Mouse (Mus musculus) limb, embryonic 11.5 days (tissue): ENCODE data around the gene Slc48a1. TPM values are rescaled to one million over a fixed set of nuclear protein-coding genes. Genes with fewer than 3 reads are reported as not detected.

Experiments used
- ATAC-seq: fragments of 200-750 bp; cut with Nextera tagmentation; 2 replicates; pipeline ENCODE4 v1.8.0; 2017; ENCODE audit warnings: low read depth; ENCODE audit not compliant: insufficient number of reproducible peaks, low FRiP score, low TSS enrichment
- DNase-seq: peaks from one replicate; pipeline ENCODE4 v3.0.0-alpha.2; 2015; ENCODE audit warnings: low spot score
- H3K27ac ChIP-seq: fragments of 300-500 bp; sonication (generic); replicated peaks from 2 replicates; pipeline ENCODE4 v1.5.1; 2014; ENCODE audit warnings: low read depth, mild to moderate bottlenecking, low read length
- H3K27me3 ChIP-seq: fragments of 300-500 bp; sonication (generic); 2 replicates; pipeline ENCODE4 v1.6.1; 2014; ENCODE audit warnings: mild to moderate bottlenecking, low read length, mixed read lengths; ENCODE audit not compliant: control insufficient read depth, insufficient read depth
- H3K36me3 ChIP-seq: fragments of 300-500 bp; sonication (generic); 2 replicates; pipeline ENCODE4 v1.6.1; 2014; ENCODE audit warnings: mild to moderate bottlenecking, low read length, moderate library complexity, mixed read lengths; ENCODE audit not compliant: control insufficient read depth, insufficient read depth
- H3K4me1 ChIP-seq: fragments of 300-500 bp; sonication (generic); 2 replicates; pipeline ENCODE4 v1.6.1; 2014; ENCODE audit warnings: low read length, mixed read lengths; ENCODE audit not compliant: control insufficient read depth, insufficient read depth
- H3K4me2 ChIP-seq: fragments of 300-500 bp; sonication (generic); 2 replicates; pipeline ENCODE4 v1.6.1; 2014; ENCODE audit warnings: low read depth, mild to moderate bottlenecking, moderate library complexity; ENCODE audit not compliant: severe bottlenecking
- H3K4me3 ChIP-seq: fragments of 300-500 bp; sonication (generic); 2 replicates; pipeline ENCODE4 v1.5.1; 2014; ENCODE audit warnings: low read depth, low read length
- H3K9ac ChIP-seq: fragments of 300-500 bp; sonication (generic); 2 replicates; pipeline ENCODE4 v1.6.1; 2014; ENCODE audit warnings: mild to moderate bottlenecking, low read length
- H3K9me3 ChIP-seq: fragments of 300-500 bp; sonication (generic); 2 replicates; pipeline ENCODE4 v1.6.1; 2016; ENCODE audit warnings: low read length; ENCODE audit not compliant: control insufficient read depth
- WGBS: fragments of 180-500 bp; shearing (Covaris S2); extraction: QIAGEN DNeasy Blood & Tissue Kit; methylation state at CpG from one replicate; pipeline ENCODE4 v1.1.7; 2014; 5-methylcytosine and 5-hydroxymethylcytosine counted together
- polyA plus RNA-seq: library from polyadenylated mRNA; unstranded; fragments of >200 nt; fragmentation: Nextera tagmentation; extraction: Ambion mirVana; gene quantifications from 2 replicates; pipeline ENCODE4 v1.2.1, GENCODE M21; 2014

Gene Slc48a1
- polyA plus RNA-seq, 1 experiment from 2014 or later, result 20.0 TPM

DNA sequence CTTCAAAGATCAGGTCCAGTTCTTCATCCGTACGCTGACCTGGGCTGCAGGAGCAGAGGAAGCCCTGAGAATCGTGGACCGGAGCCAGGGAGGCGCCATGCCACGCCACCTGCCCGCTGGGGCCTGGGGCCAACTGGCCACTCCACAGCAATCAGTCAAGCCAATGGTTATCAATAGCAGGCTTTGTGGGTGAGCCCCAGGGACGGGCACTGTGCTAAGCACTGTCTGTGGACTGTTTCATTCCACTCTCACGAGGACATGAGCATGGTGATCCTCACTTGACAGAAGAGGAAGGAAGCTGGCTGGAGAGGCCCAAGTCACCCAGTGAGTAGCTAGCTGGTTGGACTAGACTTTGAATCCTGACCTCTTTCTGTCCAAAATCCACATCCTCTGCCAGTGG, 18.3 kb upstream of the Slc48a1 start:
- WGBS, result 96% methylated on average over 9 of the region's 9 CpGs
- peaks cover 10% of the 10 kb centered on the region; the same call in 1 of the 2 replicates for H3K4me1 ChIP-seq

DNA sequence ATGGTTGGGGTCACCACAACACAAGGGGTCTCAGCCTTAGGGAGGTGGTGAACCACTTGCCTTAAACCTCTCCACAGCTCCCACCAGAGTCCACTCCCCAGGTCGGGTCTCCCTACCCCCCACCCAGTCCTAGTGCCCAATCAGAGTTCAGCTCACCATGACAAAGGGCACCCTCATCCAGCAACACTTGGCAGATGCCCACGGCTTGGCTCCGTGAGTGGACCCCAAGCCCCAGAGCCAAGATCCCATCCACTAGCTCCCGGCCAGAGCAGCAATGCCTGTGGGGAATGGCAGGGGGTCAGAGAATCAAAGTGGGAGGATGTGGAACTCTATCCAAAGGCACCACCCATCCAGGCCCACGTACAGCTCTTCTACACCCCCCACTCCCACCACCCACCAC, 17.4 kb upstream of the Slc48a1 start:
- Histone ChIP-seq H3K4me3 (no peak overlapping the region), H3K4me2 (no peak overlapping the region), H3K9me3 (no peaks in the 10 kb centered on the region), H3K36me3 (no peaks in the 10 kb centered on the region), H3K9ac (no peak overlapping the region), H3K4me1 (peaks cover 15% of the 10 kb centered on the region), H3K27me3 (no peaks in the 10 kb centered on the region), H3K27ac (no peak overlapping the region)
- no peak for ATAC-seq
- DNase-seq, result no peak
- 88% methylated on average over 5 of the region's 5 CpGs for WGBS

More for the DNA sequence above, 18.3 kb upstream of the Slc48a1 start:
- H3K9me3 ChIP-seq, result no peaks in the 10 kb centered on the region
- no peak overlapping the region for H3K27ac ChIP-seq
- ATAC-seq (no peak), DNase-seq (no peak)
- H3K4me2 ChIP-seq, result no peak overlapping the region
- H3K4me3 ChIP-seq, result no peak overlapping the region
- no peak overlapping the region for H3K9ac ChIP-seq
- H3K36me3 ChIP-seq, result no peaks in the 10 kb centered on the region
- H3K27me3 ChIP-seq, result no peaks in the 10 kb centered on the region

DNA sequence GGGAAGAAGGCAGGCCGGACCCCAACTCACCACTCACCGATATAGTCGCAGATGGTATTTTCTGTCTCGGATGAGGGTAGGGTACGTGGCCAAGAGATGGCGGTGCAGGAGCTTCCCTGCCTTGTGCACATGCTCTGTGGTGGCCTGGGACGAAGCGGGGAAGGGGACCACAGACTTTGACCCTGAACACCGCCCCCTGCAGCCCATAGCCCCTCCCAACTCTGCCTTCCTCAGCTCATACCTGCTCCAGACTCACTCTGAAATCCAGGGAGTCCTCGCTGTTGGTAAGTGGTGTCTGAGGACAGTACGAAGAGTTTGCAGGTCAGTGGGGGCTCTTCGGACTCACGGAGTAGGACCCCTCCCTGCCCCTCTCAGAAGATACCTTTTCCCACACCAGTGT, 16.9 kb upstream of the Slc48a1 start:
- peaks cover 18% of the 10 kb centered on the region for H3K4me1 ChIP-seq
- WGBS, result 33% methylated on average over 13 of the region's 13 CpGs
- no peaks in the 10 kb centered on the region for H3K27me3 ChIP-seq

DNA sequence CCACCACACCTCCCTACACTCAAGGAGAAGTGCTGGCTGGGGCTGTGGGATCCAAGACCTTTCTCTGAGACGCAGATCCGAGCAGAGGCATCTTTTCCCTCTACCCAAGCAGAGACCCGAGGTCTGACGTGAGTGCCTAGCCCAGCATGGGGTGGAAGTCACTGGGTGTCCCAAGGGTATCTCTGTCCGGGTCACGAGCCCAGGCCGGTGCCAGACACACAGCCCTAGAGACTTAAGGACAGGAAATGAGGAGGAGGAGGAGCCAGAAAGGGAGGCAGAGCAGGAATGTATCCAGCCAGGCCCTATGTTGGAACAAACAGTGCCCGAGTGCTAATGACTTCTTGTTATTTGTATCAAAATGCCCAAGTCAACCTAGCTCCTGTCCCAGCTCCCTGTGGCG, 15.6 kb upstream of the Slc48a1 start:
- DNase-seq, result no peak
- no peak for ATAC-seq
- Histone ChIP-seq H3K9ac (no peak overlapping the region), H3K36me3 (no peaks in the 10 kb centered on the region), H3K27ac (no peak overlapping the region), H3K27me3 (peaks cover 6% of the 10 kb centered on the region), H3K4me1 (peaks cover 28% of the 10 kb centered on the region), H3K4me3 (no peak overlapping the region), H3K4me2 (no peak overlapping the region), H3K9me3 (no peaks in the 10 kb centered on the region)
- 55% methylated on average over 9 of the region's 9 CpGs for WGBS

More for the DNA sequence above, 16.9 kb upstream of the Slc48a1 start:
- no peak overlapping the region for H3K27ac ChIP-seq
- H3K9me3 ChIP-seq, result no peaks in the 10 kb centered on the region
- no peak for DNase-seq
- H3K4me2 ChIP-seq, result no peak overlapping the region
- H3K4me3 ChIP-seq, result no peak overlapping the region
- no peak for ATAC-seq
- H3K36me3 ChIP-seq, result no peaks in the 10 kb centered on the region
- no peak overlapping the region for H3K9ac ChIP-seq

DNA sequence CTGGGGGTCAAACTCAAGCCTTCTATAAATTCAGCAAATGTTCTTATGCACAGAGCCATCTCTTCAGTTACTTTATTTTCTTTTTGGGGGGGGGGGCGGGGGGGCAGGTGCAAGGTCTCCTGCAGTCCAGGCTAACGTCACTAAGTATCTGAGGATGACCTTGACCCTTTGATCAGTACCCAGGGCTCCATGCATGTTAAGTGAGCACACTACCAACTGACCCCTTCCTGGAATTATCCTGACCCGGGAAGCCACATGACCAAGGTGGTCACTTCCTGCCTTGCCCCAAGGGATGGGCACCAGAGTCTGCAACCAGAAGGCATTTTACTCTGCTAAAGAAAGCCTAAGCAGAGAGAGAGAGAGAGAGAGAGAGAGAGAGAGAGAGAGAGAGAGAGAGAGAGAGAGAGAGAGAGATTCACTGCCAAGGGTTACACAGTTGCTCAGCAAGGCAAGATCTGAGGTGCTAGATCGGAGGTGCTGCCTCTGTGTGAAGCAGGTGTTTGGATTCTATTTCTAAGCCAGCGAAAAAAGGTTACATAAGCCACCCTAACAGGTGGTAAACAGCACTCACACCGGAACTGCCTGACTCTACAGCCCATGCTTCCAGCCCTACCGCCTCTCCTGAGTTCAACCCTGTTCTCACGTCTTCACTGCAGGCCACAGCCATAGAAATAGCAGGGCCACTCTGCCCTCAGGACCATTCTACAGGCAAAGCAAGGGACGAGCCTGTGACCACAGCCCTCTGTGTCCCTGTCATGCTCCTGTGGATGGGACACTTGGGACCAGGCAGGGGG, 14.9 kb upstream of the Slc48a1 start:
- WGBS, result 60% methylated on average over 9 of the region's 9 CpGs
- DNase-seq (no peak), ATAC-seq (no peak)
- Histone ChIP-seq H3K4me2 (no peak overlapping the region), H3K9me3 (no peaks in the 10 kb centered on the region), H3K4me3 (no peak overlapping the region), H3K27ac (no peak overlapping the region), H3K4me1 (peaks cover 31% of the 10 kb centered on the region), H3K36me3 (no peaks in the 10 kb centered on the region), H3K9ac (no peak overlapping the region), H3K27me3 (peaks cover 6% of the 10 kb centered on the region)

DNA sequence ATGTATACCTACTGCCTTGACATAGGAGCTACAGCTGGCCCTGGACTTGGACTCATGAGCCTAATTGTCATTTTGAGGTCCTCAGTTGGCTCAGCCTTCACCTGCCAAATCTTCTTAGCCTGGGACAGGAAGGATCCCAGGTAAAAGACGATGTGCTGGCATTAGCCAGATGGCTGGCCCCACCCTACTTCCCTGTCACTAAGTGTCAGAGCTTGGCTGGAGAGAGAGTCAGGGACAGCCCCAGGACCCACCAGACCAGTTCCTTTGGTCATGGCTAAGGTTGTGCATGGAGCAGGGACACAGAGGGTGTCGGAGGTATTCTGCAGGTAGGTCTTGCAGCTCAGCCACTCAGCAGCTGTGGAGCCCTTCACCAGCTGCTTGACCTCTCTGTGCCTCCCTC, 13.8 kb upstream of the Slc48a1 start:
- 62% methylated on average over 2 of the region's 2 CpGs for WGBS
- Histone ChIP-seq H3K9me3 (no peaks in the 10 kb centered on the region), H3K36me3 (no peaks in the 10 kb centered on the region), H3K9ac (no peak overlapping the region), H3K27me3 (peaks cover 6% of the 10 kb centered on the region), H3K27ac (no peak overlapping the region), H3K4me1 (peaks cover 31% of the 10 kb centered on the region), H3K4me3 (no peak overlapping the region), H3K4me2 (no peak overlapping the region)
- DNase-seq, result no peak
- ATAC-seq, result no peak

DNA sequence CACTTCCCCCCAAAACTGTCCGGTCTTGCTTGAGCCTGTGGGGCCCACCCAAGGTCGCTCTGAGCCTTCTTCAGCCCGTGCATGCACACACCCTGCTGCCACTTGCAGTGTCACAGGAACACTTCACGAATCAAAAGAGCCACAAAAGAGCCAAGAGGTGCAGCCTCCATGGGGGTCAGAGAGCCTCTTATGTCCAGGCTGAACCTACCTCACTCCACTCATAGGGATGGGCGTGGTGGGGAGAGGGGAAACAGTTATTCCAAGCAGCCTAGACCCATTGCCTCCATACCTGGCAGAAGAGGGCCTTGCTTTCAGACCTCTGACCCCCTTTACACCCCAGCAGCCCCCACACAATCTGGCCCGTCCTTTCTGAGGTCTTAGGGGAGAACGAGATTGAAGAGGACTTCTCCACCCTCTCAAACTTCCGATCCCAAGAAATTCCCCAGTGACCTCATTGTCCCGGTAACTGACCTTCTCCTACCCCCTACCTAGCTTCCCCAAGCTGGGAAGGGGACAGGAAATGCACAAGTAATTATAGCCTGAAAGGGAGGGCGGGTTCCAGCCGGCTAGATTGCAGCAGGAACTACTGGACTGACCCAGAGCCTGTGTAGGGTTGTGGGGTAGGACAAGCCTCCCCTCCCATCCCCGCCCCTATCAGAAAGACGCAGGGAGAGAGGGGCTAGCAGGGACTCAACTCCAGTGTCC, 13.1 kb upstream of the Slc48a1 start:
- H3K4me2 ChIP-seq, result no peak overlapping the region
- H3K4me3 ChIP-seq, result no peak overlapping the region
- H3K36me3 ChIP-seq, result no peaks in the 10 kb centered on the region
- peaks cover 31% of the 10 kb centered on the region for H3K4me1 ChIP-seq
- H3K9ac ChIP-seq, result no peak overlapping the region
- H3K9me3 ChIP-seq, result no peaks in the 10 kb centered on the region
- H3K27me3 ChIP-seq, result peaks cover 6% of the 10 kb centered on the region
- 28% methylated on average over 13 of the region's 13 CpGs for WGBS
- ATAC-seq (no peak), DNase-seq (no peak)
- no peak overlapping the region for H3K27ac ChIP-seq

DNA sequence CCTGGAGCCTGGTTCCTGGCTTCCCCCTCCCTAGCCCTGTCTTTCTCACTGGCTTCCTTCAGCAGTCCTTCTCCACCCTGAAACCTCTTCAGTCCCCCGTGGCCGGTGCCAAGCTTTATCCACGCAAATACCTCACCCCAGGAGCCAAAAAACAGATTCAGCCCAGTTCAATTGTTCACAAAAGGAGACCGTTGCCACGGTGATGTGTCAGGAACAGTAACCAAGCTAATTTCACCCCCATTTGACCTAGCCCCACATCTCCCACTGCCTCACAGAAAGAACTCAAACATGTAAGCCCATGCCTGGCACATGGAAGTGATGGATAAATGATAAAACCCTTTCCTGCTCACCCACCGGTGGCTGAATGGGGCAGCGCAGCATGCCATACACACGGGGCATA, 12.1 kb upstream of the Slc48a1 start:
- H3K9me3 ChIP-seq, result no peaks in the 10 kb centered on the region; the same call in 1 of the 2 replicates
- no peak overlapping the region for H3K27ac ChIP-seq
- WGBS, result 32% methylated on average over 8 of the region's 8 CpGs
- DNase-seq, result no peak
- peaks cover 31% of the 10 kb centered on the region for H3K4me1 ChIP-seq
- peak overlapping the region; percentile 37; the same call in 1 of the 2 replicates for H3K4me3 ChIP-seq
- no peaks in the 10 kb centered on the region for H3K36me3 ChIP-seq
- no peak overlapping the region for H3K9ac ChIP-seq
- peaks cover 6% of the 10 kb centered on the region for H3K27me3 ChIP-seq
- H3K4me2 ChIP-seq, result peak overlapping the region; percentile 59
- ATAC-seq, result no peak
